Mouse (Mus musculus) bone marrow macrophage, adult 2 months (primary cell): ENCODE measurements around the gene Sohlh2.

Experiments
- CTCF ChIP-seq: IDR thresholded peaks from 2 replicates; pipeline ENCODE4 v1.5.1; 2012; ENCODE audit warnings: low read depth, mild to moderate bottlenecking, low read length, moderate library complexity
- POLR2A ChIP-seq: IDR thresholded peaks from 2 replicates; pipeline ENCODE4 v1.6.1; 2012; ENCODE audit warnings: mild to moderate bottlenecking, low read depth, low read length, borderline replicate concordance

DNA sequence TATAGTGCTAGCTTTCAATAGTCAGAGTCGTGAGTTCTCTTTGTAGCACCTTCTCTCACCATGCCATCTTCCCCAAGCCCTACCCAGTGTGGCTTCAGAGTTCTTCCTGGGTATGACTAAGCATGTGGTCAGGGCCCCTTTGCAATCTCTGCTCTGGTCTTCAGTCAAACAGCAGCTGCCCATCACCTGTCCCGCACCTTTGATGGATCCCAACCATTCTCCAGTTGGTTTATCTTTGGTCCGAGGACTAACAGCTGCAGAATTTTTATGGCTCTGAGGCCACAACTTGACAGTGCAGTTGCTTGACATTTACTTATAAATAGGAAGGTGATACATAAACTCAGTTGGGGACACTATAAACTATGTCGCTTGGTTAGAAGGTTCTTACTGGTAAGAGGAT is 9.8 kb downstream of the Sohlh2 start:
- TF ChIP-seq CTCF (no peak), POLR2A (no peak)
